30 mouse cellular contexts compared by ENCODE assay signal in genomic region chr2:165312381-165312780, GRCm38 (mm10). TPM values are rescaled to one million over a fixed set of nuclear protein-coding genes. Genes with fewer than 3 reads are reported as not detected.
DNase-seq lines count a peak whose midpoint lies in the region; ATAC-seq and TF ChIP-seq lines count a peak whose summit lies in the region.
"Had no signal": no experiment of that assay in that cellular context is flagged by ENCODE, and none has a peak within 500 bp of the region (broad histone marks: within the 10 kb centered on the region; RNA-seq: fewer than 3 reads in every experiment).

No protein-coding gene starts in this region.

- H3K4me2 ChIP-seq in hindbrain, embryonic 13.5 days = no peak overlapping the region
- H3K4me2 ChIP-seq in hindbrain, embryonic 12.5 days (replicated peaks) = no peak overlapping the region
- H3K4me2 ChIP-seq in midbrain, embryonic 14.5 days (ENCODE audit: low read length) = no peak overlapping the region
- no peak overlapping the region for H3K4me2 ChIP-seq in midbrain, embryonic 11.5 days
- H3K4me2 ChIP-seq in hindbrain, postnatal 0 days (ENCODE audit: low read depth, low read length) = no peak overlapping the region
- H3K4me2 ChIP-seq: heart, embryonic 11.5 days; limb, embryonic 12.5 days; liver, embryonic 15.5 days; lung, embryonic 14.5 days; neural tube, embryonic 12.5 days had no signal

- 74% methylated on average over 7 of the region's 7 CpGs for WGBS in hindbrain, embryonic 13.5 days
- 77% methylated on average over 7 of the region's 7 CpGs for WGBS in hindbrain, embryonic 12.5 days
- WGBS in midbrain, embryonic 14.5 days = 65% methylated on average over 7 of the region's 7 CpGs
- WGBS in midbrain, embryonic 11.5 days = 64% methylated on average over 7 of the region's 7 CpGs
- WGBS in hindbrain, postnatal 0 days = 70% methylated on average over 7 of the region's 7 CpGs

- peak overlapping the region; percentile 70; the same call in 1 of the 2 replicates for H3K27ac ChIP-seq in hindbrain, embryonic 13.5 days
- H3K27ac ChIP-seq in hindbrain, embryonic 12.5 days = no peak overlapping the region
- H3K27ac ChIP-seq in midbrain, embryonic 14.5 days (replicated peaks; ENCODE audit: low read depth, low read length) = 0 out of 2 replicates have a peak overlapping the region, but pooled peaks have one; percentile 22
- H3K27ac ChIP-seq in midbrain, embryonic 11.5 days (ENCODE audit: low read depth, low read length) = no peak overlapping the region
- H3K27ac ChIP-seq in hindbrain, postnatal 0 days = peak overlapping the region; percentile 52; the same call in 1 of the 2 replicates
- H3K27ac ChIP-seq: left cerebral cortex, adult 2 months; limb, embryonic 12.5 days; liver, embryonic 15.5 days; neural tube, embryonic 12.5 days; stomach, postnatal 0 days had no signal

- H3K4me1 ChIP-seq in hindbrain, embryonic 13.5 days (replicated peaks) = peaks cover 72% of the 10 kb centered on the region
- peaks cover 49% of the 10 kb centered on the region for H3K4me1 ChIP-seq in hindbrain, embryonic 12.5 days
- H3K4me1 ChIP-seq in midbrain, embryonic 14.5 days (ENCODE audit: control insufficient read depth, insufficient read depth, low read length) = peaks cover 43% of the 10 kb centered on the region
- peaks cover 44% of the 10 kb centered on the region for H3K4me1 ChIP-seq in midbrain, embryonic 11.5 days (ENCODE audit: control insufficient read depth, insufficient read depth, low read length)
- H3K4me1 ChIP-seq in hindbrain, postnatal 0 days (ENCODE audit: insufficient read depth, low read length) = peaks cover 32% of the 10 kb centered on the region

- no peak overlapping the region for H3K4me3 ChIP-seq in hindbrain, embryonic 13.5 days
- H3K4me3 ChIP-seq in hindbrain, embryonic 12.5 days = no peak overlapping the region
- H3K4me3 ChIP-seq in midbrain, embryonic 14.5 days (replicated peaks; ENCODE audit: low read depth, low read length) = no peak overlapping the region
- H3K4me3 ChIP-seq in midbrain, embryonic 11.5 days (ENCODE audit: low read depth, low read length) = no peak overlapping the region
- no peak overlapping the region for H3K4me3 ChIP-seq in hindbrain, postnatal 0 days (ENCODE audit: low read length)
- H3K4me3 ChIP-seq: erythroblast, embryonic 14.5 days; left cerebral cortex, adult 2 months; limb, embryonic 12.5 days; liver, embryonic 15.5 days; myocyte; neural tube, embryonic 12.5 days had no signal

- DNase-seq in cerebellum, adult 9-11 months = peak; percentile 68
- DNase-seq in cerebellum, adult 8-10 months = no peak
- no peak for DNase-seq in midbrain, embryonic 14.5 days
- DNase-seq in midbrain, embryonic 11.5 days (ENCODE audit: low spot score, missing footprints) = no peak
- DNase-seq in hindbrain, postnatal 0 days (ENCODE audit: low spot score) = no peak
- DNase-seq: adrenal gland, postnatal 25 days; gastrocnemius, postnatal 14 days; heart, adult 18-20 months; heart, postnatal 36 days; kidney, adult 11 months; kidney, postnatal 14 days; lung, embryonic 14.5 days; lung, postnatal 14 days; right cerebral cortex, adult 18-20 months; thymus, adult 18-20 months; thymus, postnatal 25 days had no signal

- H3K36me3 ChIP-seq in hindbrain, embryonic 13.5 days = peaks cover 69% of the 10 kb centered on the region
- peaks cover 70% of the 10 kb centered on the region for H3K36me3 ChIP-seq in hindbrain, embryonic 12.5 days
- peaks cover 45% of the 10 kb centered on the region for H3K36me3 ChIP-seq in midbrain, embryonic 14.5 days (ENCODE audit: control insufficient read depth, insufficient read depth, low read length)
- peaks cover 9% of the 10 kb centered on the region for H3K36me3 ChIP-seq in midbrain, embryonic 11.5 days (ENCODE audit: control insufficient read depth, insufficient read depth, low read length)
- H3K36me3 ChIP-seq in hindbrain, postnatal 0 days (ENCODE audit: insufficient read depth, low read length) = peaks cover 43% of the 10 kb centered on the region

- H3K27me3 ChIP-seq in hindbrain, embryonic 13.5 days = 0 out of 2 replicates have a peak, but pooled peaks cover 6% of the 10 kb centered on the region
- H3K27me3 ChIP-seq in hindbrain, embryonic 12.5 days = no peaks in the 10 kb centered on the region
- no peaks in the 10 kb centered on the region for H3K27me3 ChIP-seq in midbrain, embryonic 14.5 days (ENCODE audit: control insufficient read depth, insufficient read depth, low read length)
- H3K27me3 ChIP-seq in midbrain, embryonic 11.5 days (ENCODE audit: control insufficient read depth, insufficient read depth, low read length) = peaks cover 15% of the 10 kb centered on the region
- no peaks in the 10 kb centered on the region for H3K27me3 ChIP-seq in hindbrain, postnatal 0 days (ENCODE audit: insufficient read depth, low read length)
- H3K27me3 ChIP-seq: limb, embryonic 12.5 days; liver, embryonic 15.5 days had no signal

- H3K9ac ChIP-seq in hindbrain, embryonic 13.5 days = no peak overlapping the region
- no peak overlapping the region for H3K9ac ChIP-seq in hindbrain, embryonic 12.5 days
- H3K9ac ChIP-seq in midbrain, embryonic 14.5 days (replicated peaks; ENCODE audit: low read length) = no peak overlapping the region
- H3K9ac ChIP-seq in midbrain, embryonic 11.5 days (ENCODE audit: low read length) = no peak overlapping the region
- H3K9ac ChIP-seq in hindbrain, postnatal 0 days (replicated peaks; ENCODE audit: low read length) = no peak overlapping the region
- H3K9ac ChIP-seq: limb, embryonic 12.5 days; liver, embryonic 15.5 days; lung, embryonic 14.5 days; neural tube, embryonic 12.5 days had no signal

- no peak for TF ChIP-seq CTCF in hindbrain, postnatal 0 days (IDR thresholded peaks at IDR 0.05; ENCODE audit: low read depth)

- no peak for ATAC-seq in hindbrain, embryonic 13.5 days (ENCODE audit: low FRiP score)
- no peak for ATAC-seq in hindbrain, embryonic 12.5 days (ENCODE audit: low FRiP score)
- no peak for ATAC-seq in midbrain, embryonic 14.5 days (ENCODE audit: low FRiP score, low TSS enrichment)
- ATAC-seq in midbrain, embryonic 11.5 days (ENCODE audit: low FRiP score) = no peak
- ATAC-seq in hindbrain, postnatal 0 days = no peak
- ATAC-seq: CD4-positive, CD25-positive, alpha-beta regulatory T cell, adult 4 months; inflammation-experienced regulatory T-cells, adult 6 months had no signal

- H3K9me3 ChIP-seq in hindbrain, embryonic 13.5 days = no peaks in the 10 kb centered on the region
- no peaks in the 10 kb centered on the region for H3K9me3 ChIP-seq in hindbrain, embryonic 12.5 days (replicated peaks)
- H3K9me3 ChIP-seq in midbrain, embryonic 14.5 days (ENCODE audit: control insufficient read depth, low read length) = no peaks in the 10 kb centered on the region
- no peaks in the 10 kb centered on the region for H3K9me3 ChIP-seq in midbrain, embryonic 11.5 days (ENCODE audit: control insufficient read depth, low read length)
- H3K9me3 ChIP-seq in hindbrain, postnatal 0 days (ENCODE audit: low read length) = no peaks in the 10 kb centered on the region
- H3K9me3 ChIP-seq: limb, embryonic 12.5 days; liver, embryonic 15.5 days; neural tube, embryonic 12.5 days had no signal

RNA-seq across cellular contexts. Expression of gene Elmo2, which starts 13.9 kb away (rescaled TPM):
- 90.8 and 91.6 TPM in 2 replicates for polyA plus RNA-seq in hindbrain, embryonic 13.5 days (2015; fragmentation: Nextera tagmentation; extraction: Ambion mirVana)
- 88.8 TPM in 2 replicates for polyA plus RNA-seq in hindbrain, embryonic 12.5 days (2016; fragmentation: Nextera tagmentation; extraction: Ambion mirVana)
- 92.3 and 109 TPM in 2 replicates for polyA plus RNA-seq in midbrain, embryonic 14.5 days (2014; fragmentation: Nextera tagmentation; extraction: Ambion mirVana)
- 79.9 and 83.1 TPM in 2 replicates for polyA plus RNA-seq in midbrain, embryonic 11.5 days (2014; fragmentation: Nextera tagmentation; extraction: Ambion mirVana)
- total RNA-seq in hindbrain, postnatal 0 days (2014; rRNA removed) = 99.4 and 105 TPM in 2 replicates
- polyA plus RNA-seq in hindbrain, postnatal 0 days (2015; fragmentation: Nextera tagmentation; extraction: Ambion mirVana) = 68.9 and 71.8 TPM in 2 replicates

RNA-seq across cellular contexts. Expression of gene Slc35c2, which starts 24.7 kb away (rescaled TPM):
- polyA plus RNA-seq in hindbrain, embryonic 13.5 days (2015; fragmentation: Nextera tagmentation; extraction: Ambion mirVana) = 61.5 and 68.1 TPM in 2 replicates
- 57.1 and 57.9 TPM in 2 replicates for polyA plus RNA-seq in hindbrain, embryonic 12.5 days (2016; fragmentation: Nextera tagmentation; extraction: Ambion mirVana)
- 60.8 and 65.2 TPM in 2 replicates for polyA plus RNA-seq in midbrain, embryonic 14.5 days (2014; fragmentation: Nextera tagmentation; extraction: Ambion mirVana)
- 49.5 and 49.7 TPM in 2 replicates for polyA plus RNA-seq in midbrain, embryonic 11.5 days (2014; fragmentation: Nextera tagmentation; extraction: Ambion mirVana)
- 97.1 and 120 TPM in 2 replicates for total RNA-seq in hindbrain, postnatal 0 days (2014; rRNA removed)
- polyA plus RNA-seq in hindbrain, postnatal 0 days (2015; fragmentation: Nextera tagmentation; extraction: Ambion mirVana) = 65.7 and 68.1 TPM in 2 replicates

RNA-seq across cellular contexts. Expression of gene Zfp663, which starts 56.1 kb away (rescaled TPM):
- 8.1 and 9.3 TPM in 2 replicates for polyA plus RNA-seq in hindbrain, embryonic 13.5 days (2015; fragmentation: Nextera tagmentation; extraction: Ambion mirVana)
- polyA plus RNA-seq in hindbrain, embryonic 12.5 days (2016; fragmentation: Nextera tagmentation; extraction: Ambion mirVana) = 5.5 and 6.6 TPM in 2 replicates
- polyA plus RNA-seq in midbrain, embryonic 14.5 days (2014; fragmentation: Nextera tagmentation; extraction: Ambion mirVana) = 8.4 and 10.8 TPM in 2 replicates
- polyA plus RNA-seq in midbrain, embryonic 11.5 days (2014; fragmentation: Nextera tagmentation; extraction: Ambion mirVana) = 9.0 and 10.1 TPM in 2 replicates
- total RNA-seq in hindbrain, postnatal 0 days (2014; rRNA removed) = 0.47 and 3.8 TPM in 2 replicates
- polyA plus RNA-seq in hindbrain, postnatal 0 days (2015; fragmentation: Nextera tagmentation; extraction: Ambion mirVana) = 2.2 and 2.3 TPM in 2 replicates
- total RNA-seq: adrenal gland, adult 18-20 months; adrenal gland, postnatal 25 days; heart, adult 18-20 months; heart, postnatal 36 days; left cerebral cortex, adult 2 months; liver, adult 2 months had no signal
- polyA plus RNA-seq: CD4-positive, CD25-positive, alpha-beta regulatory T cell, adult 4 months; erythroblast, embryonic 14.5 days; inflammation-experienced regulatory T-cells, adult 6 months; liver, adult 2 months; liver, embryonic 15.5 days; myocyte had no signal

Comparison
In these comparisons a context has a peak if more than half of its experiments do, and no peak if none do; other contexts are left out.
1. H3K27ac ChIP-seq: peak in hindbrain, embryonic 13.5 days (single experiment), midbrain, embryonic 14.5 days (single experiment) and hindbrain, postnatal 0 days (single experiment); none in hindbrain, embryonic 12.5 days (single experiment) and midbrain, embryonic 11.5 days (single experiment).